Mouse (Mus musculus) cerebellum, adult 11 months (tissue): ENCODE measurements at regions not wholly inside any gene's neighbourhood (a gene's known extent, or its start where the extent isn't known, plus 50 kb on each side); places are given as distances from the start of the nearest gene placed in this dataset.

Source experiments
- DNase-seq: peaks from one replicate; pipeline ENCODE4 v3.0.0; 2022

DNA sequence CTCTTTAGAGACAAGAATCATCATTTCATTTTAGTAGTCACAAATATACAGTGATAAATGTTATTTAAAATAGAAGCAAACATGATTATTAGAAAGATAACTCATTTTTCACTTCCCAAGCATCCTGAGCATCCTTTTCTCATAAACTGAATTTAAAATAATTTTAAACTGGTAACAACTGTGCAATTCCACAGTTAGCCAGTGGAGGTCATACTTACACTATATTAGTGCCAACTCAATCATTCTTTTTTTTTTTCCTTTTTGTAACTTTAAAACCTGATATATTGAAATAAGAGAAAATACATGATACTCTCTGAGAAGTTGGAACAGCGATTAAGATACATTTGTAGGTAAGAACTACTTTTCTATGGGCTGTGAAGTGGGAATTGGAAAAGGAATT lies 113.2 kb upstream of the Gm17509 start:
- DNase-seq = no peak

DNA sequence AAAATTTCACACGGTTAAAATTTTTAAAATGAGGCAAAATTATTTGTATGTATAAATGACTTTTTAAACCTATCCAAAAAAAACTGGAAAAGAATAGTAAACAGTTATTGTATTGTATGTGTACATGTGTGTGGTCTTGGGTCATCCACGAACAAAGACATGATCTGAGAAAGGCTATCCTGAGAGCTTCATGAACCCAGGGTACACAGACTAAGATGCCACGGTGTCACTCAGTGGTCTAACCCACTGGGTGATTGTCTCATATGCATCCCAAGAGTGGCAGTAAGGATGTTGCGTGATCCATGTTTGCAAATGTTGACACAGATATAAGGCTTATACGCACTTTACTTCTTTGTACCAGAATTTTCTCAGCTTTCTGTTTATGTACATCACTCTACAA lies 113.7 kb upstream of the Gm17509 start:
- no peak for DNase-seq

DNA sequence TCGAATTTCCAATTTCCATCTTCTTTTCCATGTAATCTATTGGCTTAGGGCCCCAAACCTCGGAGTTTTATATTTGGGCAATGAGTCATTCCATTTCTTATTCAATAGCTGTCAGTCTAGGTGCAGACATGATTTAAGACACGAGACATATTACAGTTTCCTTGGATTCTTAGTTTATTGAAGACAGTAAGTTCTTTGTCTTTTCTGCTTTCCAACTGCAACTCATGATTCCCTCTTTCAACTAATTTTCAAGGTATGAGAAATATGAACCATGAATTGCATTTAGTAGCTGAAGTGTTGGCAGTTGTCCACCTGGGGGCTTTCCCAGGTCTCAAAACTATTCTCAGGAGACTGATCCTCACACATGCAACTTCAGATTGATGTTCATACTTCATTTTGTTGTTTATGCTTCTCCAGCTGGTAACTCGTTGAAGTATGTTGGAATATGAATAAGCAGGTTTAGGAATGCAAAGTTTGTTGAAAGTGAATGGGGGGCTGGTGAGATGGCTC lies 160.3 kb upstream of the Gm17509 start:
- DNase-seq = no peak

DNA sequence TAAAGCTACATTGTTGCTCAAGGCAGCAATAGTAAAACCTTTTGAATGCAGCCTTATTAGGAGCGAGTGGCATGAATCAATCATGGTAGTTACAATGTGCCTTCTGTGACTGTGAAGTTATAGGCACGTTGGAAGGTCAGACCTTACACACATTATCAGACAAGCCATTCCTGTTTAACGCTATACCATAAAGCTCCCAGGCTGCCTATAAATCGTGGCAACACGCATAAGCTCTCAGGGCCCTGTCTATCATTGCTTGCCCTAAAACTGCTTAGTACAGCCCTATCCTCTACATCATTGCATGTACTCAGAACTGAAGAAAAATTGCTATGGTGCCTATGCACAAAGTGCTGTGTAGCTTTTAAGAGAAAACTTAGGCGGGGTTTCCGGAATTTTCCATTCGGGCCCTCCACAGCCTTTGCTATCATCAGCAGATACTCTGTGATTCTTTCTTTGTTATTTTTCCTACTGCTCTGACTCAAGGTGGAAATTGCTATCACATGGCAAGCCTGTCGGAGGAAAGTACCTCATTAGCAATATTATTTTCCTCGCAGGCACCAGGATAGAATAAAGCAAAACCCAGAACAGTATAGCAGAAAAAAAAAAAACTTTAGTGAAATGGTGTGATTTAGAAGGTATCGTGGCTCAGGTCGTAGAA lies 162.7 kb upstream of the Gm17509 start:
- DNase-seq = no peak

DNA sequence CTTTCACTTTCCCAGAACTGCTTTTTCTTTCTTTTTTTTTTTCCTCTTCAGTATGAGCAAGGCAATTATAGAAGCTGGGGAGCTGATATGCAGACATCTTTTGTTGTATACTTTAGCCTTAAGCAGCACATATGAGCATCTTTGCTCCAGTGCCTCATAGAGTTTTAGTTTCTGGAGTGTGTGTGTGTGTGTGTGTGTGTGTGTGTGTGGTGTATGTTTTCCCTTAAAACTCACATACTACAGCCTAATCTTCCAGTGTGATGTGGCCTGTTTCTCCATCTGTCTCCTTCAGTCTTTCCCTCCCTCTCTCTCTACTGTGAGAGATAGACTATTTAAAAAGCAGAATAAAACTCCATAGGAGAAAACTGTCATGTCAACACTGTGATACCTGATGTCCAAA lies 169.4 kb upstream of the Gm17509 start:
- no peak for DNase-seq

DNA sequence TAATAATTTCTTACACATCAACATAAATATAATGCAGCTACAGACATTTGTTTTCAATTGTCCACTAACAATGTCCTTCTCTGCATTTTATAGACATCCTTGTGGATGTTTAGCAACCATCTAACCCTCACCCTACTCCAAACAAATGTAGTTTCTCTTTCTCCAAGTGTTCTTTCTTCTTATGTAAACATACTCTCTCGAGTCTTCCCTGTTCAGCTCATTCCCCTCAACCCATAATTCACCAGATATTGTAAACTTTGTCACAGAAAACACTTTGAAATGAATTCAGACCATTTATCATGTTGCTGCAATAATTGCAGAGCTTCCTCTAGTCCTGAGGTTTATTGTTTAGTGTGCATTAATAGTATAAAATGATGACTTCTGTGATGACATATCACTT lies 172.6 kb upstream of the Gm17509 start:
- no peak for DNase-seq

DNA sequence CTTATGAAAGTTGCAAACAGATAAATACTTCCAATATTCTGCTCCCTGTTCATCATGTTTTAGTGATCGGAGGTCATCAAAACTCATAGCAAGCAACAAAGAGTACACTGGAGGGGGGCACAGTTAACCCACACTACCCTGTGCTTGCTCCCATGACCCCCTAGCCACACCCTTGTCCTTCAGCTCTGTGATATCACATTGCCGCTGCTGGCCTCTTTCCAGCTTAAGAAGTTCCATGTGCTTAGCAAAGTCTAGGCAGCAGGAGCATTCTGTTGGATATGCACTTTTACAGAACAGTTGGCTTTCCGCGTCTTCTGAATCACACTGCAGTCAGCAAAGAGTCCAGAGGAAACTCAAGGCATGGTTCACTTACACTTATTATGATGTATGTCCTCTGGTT lies 180.4 kb upstream of the Gm17509 start:
- no peak for DNase-seq

DNA sequence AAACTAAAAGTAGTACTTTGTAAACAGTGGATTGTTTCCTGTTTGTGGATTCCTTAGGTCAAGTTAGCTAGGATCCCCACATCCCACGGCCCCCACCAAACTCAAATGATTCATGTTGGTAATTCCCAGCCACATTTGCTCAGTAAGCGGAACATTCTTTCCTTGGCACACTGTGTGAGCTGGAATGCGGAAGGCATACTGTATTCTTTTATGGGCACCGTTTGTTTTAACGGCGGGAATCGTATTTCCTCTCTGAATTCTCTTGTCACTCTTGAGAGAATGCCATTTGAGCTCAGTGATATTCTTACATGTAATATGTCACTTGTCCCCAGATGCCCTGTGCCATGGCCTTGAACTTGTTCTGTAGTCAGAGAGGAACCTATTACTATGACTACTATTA lies 189.1 kb upstream of the Gm17509 start:
- DNase-seq = no peak

DNA sequence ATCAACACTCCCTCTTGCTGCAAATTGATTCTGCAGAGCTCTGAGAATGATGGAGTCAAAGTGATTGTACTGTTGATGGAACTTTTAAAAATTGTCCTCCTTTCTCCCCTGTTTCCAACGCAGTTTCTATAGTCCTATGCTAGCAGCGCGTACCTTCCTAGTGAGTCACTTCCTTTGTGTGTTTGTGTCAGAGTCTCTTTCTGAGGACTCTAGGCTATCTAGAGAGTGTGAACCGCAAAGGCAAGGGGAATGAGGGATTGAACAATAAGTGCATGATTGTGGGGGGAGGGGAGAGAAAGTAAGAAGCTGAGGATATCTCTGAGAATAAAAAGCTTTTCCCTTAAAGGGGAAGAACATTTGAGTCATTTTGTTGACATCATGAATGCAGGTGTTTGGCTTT lies 188.5 kb upstream of the Hcn1 start:
- no peak for DNase-seq

DNA sequence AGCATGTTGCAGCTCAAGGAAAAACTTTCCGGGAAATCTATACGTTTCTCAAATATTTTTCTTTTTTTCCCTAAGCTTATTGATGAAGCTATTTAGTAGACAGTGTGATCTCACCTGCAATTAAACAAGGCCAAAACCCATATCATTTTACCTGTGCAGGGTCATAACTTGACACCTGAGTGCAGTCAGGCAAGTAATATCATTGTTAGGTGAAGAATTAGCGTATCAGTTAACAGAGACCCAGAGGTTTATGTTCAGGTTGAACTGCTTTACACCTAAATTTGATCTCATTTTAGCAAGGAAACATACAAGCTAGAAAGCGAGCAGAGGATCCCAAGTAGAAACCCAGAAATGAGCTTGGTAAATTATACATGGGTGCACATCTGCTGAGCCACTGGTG lies 178.6 kb upstream of the Hcn1 start:
- no peak for DNase-seq

DNA sequence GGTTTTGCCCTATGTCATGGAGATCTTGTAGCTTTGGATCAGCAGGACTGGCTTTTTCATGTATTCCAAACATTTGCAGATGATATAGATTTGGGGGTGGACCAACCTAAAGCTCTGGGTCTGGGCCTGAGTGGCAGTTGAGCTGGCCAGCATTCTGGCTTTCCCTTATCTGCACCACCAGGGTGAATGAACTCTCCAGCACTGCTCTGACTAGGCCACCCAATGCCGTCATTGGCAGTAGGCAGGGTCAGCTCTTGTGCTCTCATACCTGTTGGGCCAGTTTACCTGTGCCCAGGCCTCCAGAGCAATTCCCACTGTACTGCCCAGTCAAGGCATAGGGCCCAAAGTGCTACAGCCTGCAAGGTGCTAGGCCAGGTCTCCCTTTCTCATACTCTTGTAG lies 177.1 kb upstream of the Hcn1 start:
- DNase-seq = no peak

DNA sequence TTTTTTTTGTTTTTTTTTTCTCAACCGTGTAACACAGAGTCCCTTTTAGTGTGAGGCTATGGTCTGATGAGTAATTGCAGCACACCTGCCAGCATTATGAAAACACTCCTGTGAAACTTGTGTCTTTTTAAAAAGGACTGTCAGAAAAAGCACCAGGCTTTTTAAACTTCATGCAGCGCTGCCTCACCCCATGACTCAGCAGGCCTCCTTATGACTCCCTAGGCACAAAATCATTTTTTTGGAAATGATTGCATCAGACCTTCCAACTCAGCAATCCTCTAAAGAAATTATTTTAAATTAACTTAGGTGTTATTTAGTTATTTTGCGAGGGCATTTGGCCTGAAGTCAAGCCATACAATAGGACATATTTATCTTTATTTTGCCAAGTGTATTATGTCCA lies 134.7 kb upstream of the Hcn1 start:
- no peak for DNase-seq

DNA sequence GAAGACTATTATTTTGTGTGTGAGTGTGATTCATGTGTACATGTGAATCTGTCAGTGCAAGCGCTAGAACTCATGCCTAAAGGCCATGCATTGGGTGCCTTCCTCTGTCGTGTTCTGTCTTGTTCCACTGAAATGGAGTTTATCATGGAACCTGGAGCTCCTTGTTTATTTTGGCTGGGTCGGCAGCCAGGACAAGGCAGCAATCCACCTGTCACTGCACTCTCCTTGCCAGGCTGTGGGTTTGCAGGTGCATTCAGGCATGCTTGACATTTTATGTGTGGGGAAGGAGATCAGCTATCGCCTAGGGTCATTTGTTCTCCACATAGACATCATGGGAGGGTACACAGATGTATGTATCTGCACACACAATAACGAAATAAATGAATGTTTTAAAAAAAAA lies 129.4 kb upstream of the Hcn1 start:
- DNase-seq = no peak

DNA sequence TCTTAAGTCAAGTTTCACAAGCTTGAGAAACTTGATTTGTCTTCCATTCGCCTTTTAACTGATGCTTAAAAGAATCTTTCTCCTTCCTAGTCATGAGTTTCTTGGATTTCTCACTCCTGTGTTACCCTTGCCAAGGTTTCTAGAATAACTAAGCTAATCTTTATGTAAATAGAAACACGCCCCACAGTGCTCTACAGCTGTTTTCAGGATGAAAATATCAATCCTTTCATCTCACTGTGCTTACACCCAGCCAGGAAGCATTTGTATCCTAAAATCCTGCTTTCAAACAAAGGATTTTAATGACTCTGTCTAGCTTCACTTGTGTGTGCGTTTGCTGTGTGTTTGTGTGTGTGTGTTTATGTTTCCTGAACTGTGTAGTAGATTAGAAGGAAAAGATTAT lies 119.5 kb upstream of the Hcn1 start:
- DNase-seq = no peak

DNA sequence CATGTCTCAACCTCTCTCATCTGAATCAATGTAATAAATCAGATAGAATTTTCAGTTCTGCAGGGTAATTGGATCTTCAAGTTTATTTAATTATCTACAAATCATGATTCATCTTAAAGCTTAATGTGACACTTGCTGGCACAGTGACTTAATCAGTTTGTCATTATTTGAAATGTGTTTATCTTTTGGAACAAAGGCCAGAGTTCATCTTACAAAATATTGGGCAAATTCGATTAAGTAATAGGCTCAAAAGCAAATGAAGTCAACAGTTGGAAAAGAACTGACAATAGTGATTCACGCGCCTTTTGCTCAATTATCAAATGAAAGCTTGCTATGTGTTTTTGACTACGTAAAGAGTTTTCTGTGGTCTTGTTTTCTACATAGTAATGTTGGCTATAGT lies 93.4 kb upstream of the Hcn1 start:
- no peak for DNase-seq

DNA sequence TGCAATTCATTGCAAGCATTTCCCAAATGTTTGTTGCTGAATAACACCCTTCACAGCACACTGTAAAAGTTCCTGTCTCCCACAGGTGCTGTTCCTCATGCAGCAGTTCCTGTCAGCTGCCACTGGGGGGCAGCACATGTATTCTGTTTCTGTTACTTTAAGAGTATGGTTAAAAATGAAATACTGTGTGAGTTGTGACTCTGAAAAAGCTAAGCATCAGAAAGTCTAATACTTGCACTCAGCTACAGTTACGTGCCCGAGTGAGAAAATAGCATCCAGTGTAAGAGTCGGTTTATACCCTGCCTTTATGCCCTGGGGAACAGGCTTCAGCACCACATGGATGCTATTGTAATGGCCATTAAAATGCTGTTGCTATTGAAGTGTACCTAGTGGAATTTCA lies 52.0 kb upstream of the Hcn1 start:
- peak; percentile 34 for DNase-seq
